Mouse (Mus musculus) C2C12 (cell line): ENCODE results near the gene Ano6.

Experiments used
- CEBPB ChIP-seq: IDR thresholded peaks from one replicate; pipeline ENCODE4 v1.6.1; 2011; ENCODE audit warnings: low read depth, mild to moderate bottlenecking, control low read depth, moderate library complexity
- CTCF ChIP-seq: IDR thresholded peaks from one replicate; pipeline ENCODE4 v1.5.1; 2011; ENCODE audit not compliant: control insufficient read depth, insufficient read depth, insufficient read length
- FOSL1 ChIP-seq: IDR thresholded peaks from one replicate; pipeline ENCODE4 v1.8.0; 2011; ENCODE audit warnings: mild to moderate bottlenecking, low read length; ENCODE audit not compliant: poor library complexity, insufficient read depth, severe bottlenecking
- MAX ChIP-seq: IDR thresholded peaks from one replicate; pipeline ENCODE4 v1.6.1; 2011; ENCODE audit warnings: mild to moderate bottlenecking, control low read depth
- MYOD1 ChIP-seq: IDR thresholded peaks from one replicate; pipeline ENCODE4 v1.6.1; 2011; ENCODE audit warnings: low read depth; ENCODE audit not compliant: control insufficient read depth, insufficient read length
- MYOG ChIP-seq: IDR thresholded peaks from one replicate; pipeline ENCODE4 v1.6.1; 2011; ENCODE audit not compliant: control insufficient read depth, insufficient read length; ENCODE audit errors: extremely low read depth
- USF1 ChIP-seq: IDR thresholded peaks from one replicate; pipeline ENCODE4 v1.6.1; 2011; ENCODE audit warnings: low read depth, mild to moderate bottlenecking, control low read depth, moderate library complexity

GRCm38 (mm10) chr15:96014501-96014900 lies 223.9 kb downstream of the Ano6 start:
- TF ChIP-seq CTCF (no peak), CEBPB (no peak), MAX (no peak), MYOD1 (no peak), USF1 (no peak), FOSL1 (no peak), MYOG (no peak)
